Mouse (Mus musculus): ENCODE measurements around the gene Nqo1. TPM values are rescaled to one million over a fixed set of nuclear protein-coding genes. Genes with fewer than 3 reads are reported as not detected.
A peak's percentile ranks its signal among the peaks of the same experiment; 100 is the strongest.

The Nqo1 gene
- polyA plus RNA-seq, 1 experiment from 2014 or later, result 12.7 TPM

DNA sequence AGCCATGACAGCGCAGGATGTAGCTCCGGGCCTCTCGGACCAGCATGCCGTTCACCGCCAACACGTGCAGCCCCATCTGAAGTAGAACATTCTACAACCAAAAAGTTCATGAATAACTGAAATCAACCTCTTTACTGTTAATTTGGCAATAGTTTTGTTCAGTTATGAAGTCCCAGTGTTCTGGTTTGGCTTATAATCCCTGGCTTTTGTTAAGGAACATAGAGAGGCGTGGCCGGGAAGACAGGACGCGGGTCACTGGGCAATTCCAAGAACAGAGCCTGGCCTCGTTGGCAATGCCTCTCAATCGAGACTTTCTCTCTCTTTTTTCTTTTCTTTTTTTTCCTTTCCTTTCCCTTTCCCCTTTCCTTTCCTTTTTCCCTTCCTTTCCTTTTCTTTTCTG is 14.0 kb upstream of the Nqo1 start:
- ATAC-seq (ENCODE audit: low read depth), result no peak
- Histone ChIP-seq H3K9ac (ENCODE audit: low read depth, low read length) (no peak overlapping the region), H3K27ac (ENCODE audit: low read length) (no peak overlapping the region), H3K9me3 (replicated peaks; ENCODE audit: control insufficient read depth, low read length) (no peaks in the 10 kb centered on the region), H3K4me3 (ENCODE audit: low read depth, low read length) (no peak overlapping the region), H3K4me2 (ENCODE audit: low read depth, low read length) (no peak overlapping the region), H3K27me3 (ENCODE audit: control insufficient read depth, insufficient read depth, low read depth, low read length) (no peaks in the 10 kb centered on the region), H3K4me1 (ENCODE audit: control insufficient read depth, low read depth, low read length) (no peaks in the 10 kb centered on the region; the same call in 1 of the 2 replicates), H3K36me3 (ENCODE audit: control insufficient read depth, insufficient read depth) (peaks cover 44% of the 10 kb centered on the region)
- 87% methylated on average over 12 of the region's 12 CpGs for WGBS (ENCODE audit: insufficient replicate concordance)

- WGBS (ENCODE audit: insufficient replicate concordance), result 82% methylated on average over 10 of the region's 10 CpGs
- no peak for ATAC-seq (ENCODE audit: low read depth)
- H3K27ac ChIP-seq (ENCODE audit: low read length), result no peak overlapping the region
Observed at GRCm38 (mm10) chr8:107413881-107414280, 10.9 kb upstream of the Nqo1 start.

DNA sequence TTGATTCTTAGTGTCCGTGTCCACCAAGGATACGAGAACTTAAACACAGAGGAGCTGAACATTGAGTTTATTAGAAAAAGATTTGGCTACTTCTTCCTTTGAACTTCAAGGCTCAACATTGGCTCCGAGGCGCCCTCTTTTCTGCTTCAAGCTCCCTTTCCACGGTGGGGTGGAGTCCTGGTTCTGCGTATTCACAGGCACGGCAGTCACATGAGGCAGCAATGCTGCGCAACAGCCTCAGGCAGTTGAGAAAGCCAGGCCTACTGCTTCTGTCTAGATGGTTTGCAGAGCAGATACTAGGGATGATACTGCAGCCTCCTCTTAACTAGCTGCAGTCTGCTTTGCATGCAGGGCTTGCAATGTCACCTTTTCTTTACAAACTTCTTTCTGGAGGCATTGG is 9.5 kb upstream of the Nqo1 start:
- Histone ChIP-seq H3K4me3 (ENCODE audit: low read depth, low read length) (no peak overlapping the region), H3K27ac (ENCODE audit: low read length) (no peak overlapping the region), H3K36me3 (ENCODE audit: control insufficient read depth, insufficient read depth) (peaks cover 34% of the 10 kb centered on the region), H3K4me1 (ENCODE audit: control insufficient read depth, low read depth, low read length) (no peaks in the 10 kb centered on the region), H3K9me3 (replicated peaks; ENCODE audit: control insufficient read depth, low read length) (no peaks in the 10 kb centered on the region), H3K4me2 (ENCODE audit: low read depth, low read length) (no peak overlapping the region), H3K27me3 (ENCODE audit: control insufficient read depth, insufficient read depth, low read depth, low read length) (no peaks in the 10 kb centered on the region), H3K9ac (ENCODE audit: low read depth, low read length) (no peak overlapping the region)
- 81% methylated on average over 8 of the region's 8 CpGs for WGBS (ENCODE audit: insufficient replicate concordance)
- ATAC-seq (ENCODE audit: low read depth), result no peak

More at GRCm38 (mm10) chr8:107413881-107414280, 10.9 kb upstream of the Nqo1 start:
- Histone ChIP-seq H3K27me3 (ENCODE audit: control insufficient read depth, insufficient read depth, low read depth, low read length) (no peaks in the 10 kb centered on the region), H3K36me3 (ENCODE audit: control insufficient read depth, insufficient read depth) (peaks cover 45% of the 10 kb centered on the region), H3K4me1 (ENCODE audit: control insufficient read depth, low read depth, low read length) (no peaks in the 10 kb centered on the region), H3K4me2 (ENCODE audit: low read depth, low read length) (no peak overlapping the region), H3K4me3 (ENCODE audit: low read depth, low read length) (no peak overlapping the region), H3K9me3 (replicated peaks; ENCODE audit: control insufficient read depth, low read length) (no peaks in the 10 kb centered on the region), H3K9ac (ENCODE audit: low read depth, low read length) (no peak overlapping the region)

GRCm38 (mm10) chr8:107411391-107411790 is 8.4 kb upstream of the Nqo1 start:
- H3K9me3 ChIP-seq (replicated peaks; ENCODE audit: control insufficient read depth, low read length), result no peaks in the 10 kb centered on the region
- no peaks in the 10 kb centered on the region for H3K27me3 ChIP-seq (ENCODE audit: control insufficient read depth, insufficient read depth, low read depth, low read length)
- 64% methylated on average over 4 of the region's 4 CpGs for WGBS (ENCODE audit: insufficient replicate concordance)
- H3K4me1 ChIP-seq (ENCODE audit: control insufficient read depth, low read depth, low read length), result no peaks in the 10 kb centered on the region
- H3K27ac ChIP-seq (ENCODE audit: low read length), result no peak overlapping the region
- no peak for ATAC-seq (ENCODE audit: low read depth)
- no peak overlapping the region for H3K4me3 ChIP-seq (ENCODE audit: low read depth, low read length)
- no peak overlapping the region for H3K4me2 ChIP-seq (ENCODE audit: low read depth, low read length)
- H3K36me3 ChIP-seq (ENCODE audit: control insufficient read depth, insufficient read depth), result peaks cover 27% of the 10 kb centered on the region
- no peak overlapping the region for H3K9ac ChIP-seq (ENCODE audit: low read depth, low read length)

GRCm38 (mm10) chr8:107405935-107406334 is 2.9 kb upstream of the Nqo1 start:
- H3K4me3 ChIP-seq (ENCODE audit: low read depth, low read length), result no peak overlapping the region
- 53% methylated on average over 3 of the region's 3 CpGs for WGBS (ENCODE audit: insufficient replicate concordance)
- no peak overlapping the region for H3K27ac ChIP-seq (ENCODE audit: low read length)

DNA sequence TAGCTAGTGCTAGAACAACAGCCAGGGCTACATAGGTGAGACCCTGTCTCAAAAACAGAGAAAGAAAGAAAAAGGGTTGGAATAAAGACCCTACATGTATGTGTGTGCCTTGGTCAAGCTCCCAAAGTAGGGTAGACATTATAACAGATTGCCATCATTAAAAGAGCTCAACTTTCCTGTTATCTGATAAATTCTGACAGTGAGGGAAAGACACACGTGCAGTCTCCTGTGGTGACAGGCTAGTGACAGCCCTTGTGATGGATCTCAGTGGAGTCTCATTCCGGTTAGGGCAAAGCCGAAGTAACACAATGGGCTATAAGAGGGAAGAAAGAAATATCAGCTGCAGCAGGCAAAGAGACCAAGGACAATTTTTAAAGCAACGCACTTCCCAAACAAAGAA is 1.1 kb upstream of the Nqo1 start:
- H3K4me3 ChIP-seq (ENCODE audit: low read depth, low read length), result peak overlapping the region; percentile 64
- H3K9ac ChIP-seq (ENCODE audit: low read depth, low read length), result peak overlapping the region; percentile 69

More at GRCm38 (mm10) chr8:107405935-107406334, 2.9 kb upstream of the Nqo1 start:
- Histone ChIP-seq H3K4me1 (ENCODE audit: control insufficient read depth, low read depth, low read length) (peaks cover 32% of the 10 kb centered on the region), H3K36me3 (ENCODE audit: control insufficient read depth, insufficient read depth) (0 out of 2 replicates have a peak, but pooled peaks cover 8% of the 10 kb centered on the region), H3K9ac (ENCODE audit: low read depth, low read length) (no peak overlapping the region), H3K9me3 (replicated peaks; ENCODE audit: control insufficient read depth, low read length) (no peaks in the 10 kb centered on the region), H3K27me3 (ENCODE audit: control insufficient read depth, insufficient read depth, low read depth, low read length) (no peaks in the 10 kb centered on the region), H3K4me2 (ENCODE audit: low read depth, low read length) (no peak overlapping the region)
- ATAC-seq (ENCODE audit: low read depth), result no peak

GRCm38 (mm10) chr8:107401866-107402265 is 1.1 kb downstream of the Nqo1 start:
- Histone ChIP-seq H3K27me3 (ENCODE audit: control insufficient read depth, insufficient read depth, low read depth, low read length) (no peaks in the 10 kb centered on the region), H3K4me3 (ENCODE audit: low read depth, low read length) (peak overlapping the region; percentile 64), H3K4me2 (ENCODE audit: low read depth, low read length) (peak overlapping the region; percentile 82), H3K36me3 (ENCODE audit: control insufficient read depth, insufficient read depth) (no peaks in the 10 kb centered on the region), H3K9ac (ENCODE audit: low read depth, low read length) (peak overlapping the region; percentile 69), H3K9me3 (replicated peaks; ENCODE audit: control insufficient read depth, low read length) (no peaks in the 10 kb centered on the region), H3K27ac (ENCODE audit: low read length) (no peak overlapping the region), H3K4me1 (ENCODE audit: control insufficient read depth, low read depth, low read length) (peaks cover 32% of the 10 kb centered on the region)
- 77% methylated on average over 5 of the region's 5 CpGs for WGBS (ENCODE audit: insufficient replicate concordance)
- no peak for ATAC-seq (ENCODE audit: low read depth)

More for the DNA sequence above, 1.1 kb upstream of the Nqo1 start:
- H3K27me3 ChIP-seq (ENCODE audit: control insufficient read depth, insufficient read depth, low read depth, low read length), result no peaks in the 10 kb centered on the region
- peak overlapping the region; percentile 97 for H3K27ac ChIP-seq (ENCODE audit: low read length)
- peak overlapping the region; percentile 82 for H3K4me2 ChIP-seq (ENCODE audit: low read depth, low read length)
- ATAC-seq (ENCODE audit: low read depth), result no peak
- 62% methylated on average over 4 of the region's 4 CpGs for WGBS (ENCODE audit: insufficient replicate concordance)
- no peaks in the 10 kb centered on the region for H3K36me3 ChIP-seq (ENCODE audit: control insufficient read depth, insufficient read depth)
- peaks cover 32% of the 10 kb centered on the region for H3K4me1 ChIP-seq (ENCODE audit: control insufficient read depth, low read depth, low read length)
- no peaks in the 10 kb centered on the region for H3K9me3 ChIP-seq (replicated peaks; ENCODE audit: control insufficient read depth, low read length)

DNA sequence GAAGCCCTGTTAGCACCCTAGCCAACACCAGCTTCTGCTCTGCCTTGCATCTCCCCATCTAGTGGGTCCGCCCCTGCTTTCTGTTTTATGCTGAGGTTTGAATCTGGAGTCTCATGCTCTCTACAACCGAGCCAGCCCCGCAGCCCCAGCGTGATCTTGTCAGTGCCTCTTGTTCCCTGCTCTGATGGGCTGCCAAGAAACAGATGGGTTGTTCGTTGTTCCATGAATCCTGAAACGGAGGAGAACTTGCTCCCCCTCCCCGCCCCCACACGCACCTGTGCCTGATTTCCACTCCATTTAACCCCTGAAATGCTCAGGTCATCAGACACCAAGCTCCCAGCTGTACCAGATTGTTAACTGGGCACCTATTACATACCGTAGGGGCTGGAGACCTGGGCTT is 3.5 kb downstream of the Nqo1 start:
- peaks cover 26% of the 10 kb centered on the region for H3K4me1 ChIP-seq (ENCODE audit: control insufficient read depth, low read depth, low read length)

DNA sequence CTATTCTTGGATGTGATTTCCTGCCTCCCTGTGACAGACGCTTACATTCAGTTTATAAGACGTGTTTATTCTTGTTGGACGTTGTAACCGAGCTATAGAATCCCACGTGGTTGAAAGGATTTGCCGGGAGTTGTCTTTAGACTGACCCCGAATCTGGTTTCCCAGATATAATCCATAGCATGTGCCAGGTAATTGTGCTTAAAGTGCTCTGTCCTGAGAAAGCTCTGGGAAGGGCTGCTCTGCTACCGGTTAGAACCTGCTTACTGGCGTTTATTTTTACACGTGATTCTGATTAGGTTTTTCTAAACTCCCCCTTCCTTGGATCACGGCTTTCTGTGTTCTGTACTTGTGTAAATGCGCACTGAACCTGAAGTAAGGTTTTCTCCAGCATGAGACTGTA is 5.3 kb downstream of the Nqo1 start:
- ATAC-seq (ENCODE audit: low read depth), result no peak
- 66% methylated on average over 12 of the region's 12 CpGs for WGBS (ENCODE audit: insufficient replicate concordance)
- H3K4me1 ChIP-seq (ENCODE audit: control insufficient read depth, low read depth, low read length), result peaks cover 9% of the 10 kb centered on the region

More for the DNA sequence above, 3.5 kb downstream of the Nqo1 start:
- Histone ChIP-seq H3K36me3 (ENCODE audit: control insufficient read depth, insufficient read depth) (no peaks in the 10 kb centered on the region), H3K4me3 (ENCODE audit: low read depth, low read length) (no peak overlapping the region), H3K4me2 (ENCODE audit: low read depth, low read length) (no peak overlapping the region), H3K27me3 (ENCODE audit: control insufficient read depth, insufficient read depth, low read depth, low read length) (no peaks in the 10 kb centered on the region), H3K9ac (ENCODE audit: low read depth, low read length) (no peak overlapping the region), H3K27ac (ENCODE audit: low read length) (no peak overlapping the region), H3K9me3 (replicated peaks; ENCODE audit: control insufficient read depth, low read length) (no peaks in the 10 kb centered on the region)
- ATAC-seq (ENCODE audit: low read depth), result no peak
- 51% methylated on average over 9 of the region's 9 CpGs for WGBS (ENCODE audit: insufficient replicate concordance)

More for the DNA sequence above, 5.3 kb downstream of the Nqo1 start:
- Histone ChIP-seq H3K4me2 (ENCODE audit: low read depth, low read length) (no peak overlapping the region), H3K9ac (ENCODE audit: low read depth, low read length) (no peak overlapping the region), H3K27me3 (ENCODE audit: control insufficient read depth, insufficient read depth, low read depth, low read length) (no peaks in the 10 kb centered on the region), H3K9me3 (replicated peaks; ENCODE audit: control insufficient read depth, low read length) (no peaks in the 10 kb centered on the region), H3K36me3 (ENCODE audit: control insufficient read depth, insufficient read depth) (no peaks in the 10 kb centered on the region), H3K4me3 (ENCODE audit: low read depth, low read length) (no peak overlapping the region), H3K27ac (ENCODE audit: low read length) (no peak overlapping the region)

All from liver, embryonic 16.5 days (tissue).